Mouse (Mus musculus): ENCODE data around the gene Tex44. TPM values are rescaled to one million over a fixed set of nuclear protein-coding genes. Genes with fewer than 3 reads are reported as not detected.
"Not testable (repeated sequence)": the region's sequence is repeated elsewhere in the genome, so short reads cannot be mapped to it uniquely, and the experiment has no call there.

Gene Tex44
- polyA plus RNA-seq, 1 experiment, result not detected

GRCm38 (mm10) chr1:86459371-86459770 is 33.2 kb downstream of the Tex44 start:
- Histone ChIP-seq H3K4me3 (replicated peaks) (no peak overlapping the region), H3K27me3 (replicated peaks) (no peaks in the 10 kb centered on the region), H3K4me1 (peaks cover 31% of the 10 kb centered on the region), H3K36me3 (replicated peaks; ENCODE audit: low read length) (peaks cover 2% of the 10 kb centered on the region), H3K9me3 (peaks cover 3% of the 10 kb centered on the region; the same call in 1 of the 2 replicates)
- no peak for TF ChIP-seq GATA1 (IDR thresholded peaks at IDR 0.05; ENCODE audit: borderline replicate concordance, low read length)

GRCm38 (mm10) chr1:86464223-86464874 is 38.2 kb downstream of the Tex44 start:
- Histone ChIP-seq H3K36me3 (replicated peaks; ENCODE audit: low read length) (no peaks in the 10 kb centered on the region), H3K4me1 (peaks cover 21% of the 10 kb centered on the region), H3K9me3 (peaks cover 3% of the 10 kb centered on the region; the same call in 1 of the 2 replicates), H3K27me3 (replicated peaks) (no peaks in the 10 kb centered on the region), H3K4me3 (replicated peaks) (no peak overlapping the region)
- TF ChIP-seq GATA1 (IDR thresholded peaks at IDR 0.05; ENCODE audit: borderline replicate concordance, low read length) (no peak), FLI1 (IDR thresholded peaks at IDR 0.05; ENCODE audit: low read length) (no peak)

DNA sequence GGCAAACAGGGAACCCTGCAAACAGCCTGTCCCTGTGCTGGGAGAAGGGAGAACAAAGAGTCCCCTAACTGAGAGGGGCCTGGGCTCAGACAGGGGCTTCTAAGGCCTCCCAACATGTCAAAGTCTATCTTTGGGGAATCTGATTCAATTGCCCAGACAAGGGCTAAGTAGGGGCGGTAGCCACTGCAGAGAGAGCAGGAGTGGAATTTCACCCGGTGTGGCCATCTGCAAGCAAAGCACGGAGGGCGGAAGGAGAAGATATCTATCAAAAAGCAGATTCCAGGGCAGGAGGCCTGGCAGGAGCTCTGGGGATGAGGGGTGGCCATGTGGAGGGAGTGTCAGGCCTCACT is 38.7 kb downstream of the Tex44 start:
- peaks cover 3% of the 10 kb centered on the region; the same call in 1 of the 2 replicates for H3K9me3 ChIP-seq
- H3K4me1 ChIP-seq, result peaks cover 21% of the 10 kb centered on the region
- TF ChIP-seq GATA1 (IDR thresholded peaks at IDR 0.05; ENCODE audit: borderline replicate concordance, low read length), result no peak
- TF ChIP-seq FLI1 (IDR thresholded peaks at IDR 0.05; ENCODE audit: low read length), result no peak
- no peak overlapping the region for H3K4me3 ChIP-seq (replicated peaks)
- H3K36me3 ChIP-seq (replicated peaks; ENCODE audit: low read length), result no peaks in the 10 kb centered on the region
- H3K27me3 ChIP-seq (replicated peaks), result no peaks in the 10 kb centered on the region

DNA sequence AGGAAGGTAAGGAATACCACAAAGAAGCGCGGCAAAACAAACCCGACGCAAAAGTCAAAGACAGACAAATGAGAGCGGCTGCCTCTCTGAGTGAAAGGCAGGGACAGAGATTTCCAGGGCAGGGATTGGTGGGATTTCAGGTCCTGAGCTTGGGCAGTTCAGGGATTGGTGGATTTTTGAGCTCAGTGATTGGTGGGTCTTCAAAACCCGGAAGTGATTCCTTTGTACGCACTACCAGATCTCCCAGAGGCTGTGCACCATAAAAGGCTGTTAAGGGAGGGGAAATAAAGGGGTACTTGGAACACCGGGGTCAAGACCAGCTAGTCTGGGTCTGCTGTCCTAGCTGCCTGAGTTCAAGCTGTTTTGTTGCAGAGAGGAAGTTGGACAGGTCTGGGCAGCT is 41.3 kb downstream of the Tex44 start:
- H3K36me3 ChIP-seq (replicated peaks; ENCODE audit: low read length), result no peaks in the 10 kb centered on the region
- TF ChIP-seq FLI1 (IDR thresholded peaks at IDR 0.05; ENCODE audit: low read length), result no peak

GRCm38 (mm10) chr1:86469876-86470275 is 43.7 kb downstream of the Tex44 start:
- Histone ChIP-seq H3K4me3 (replicated peaks) (no peak overlapping the region), H3K27me3 (replicated peaks) (no peaks in the 10 kb centered on the region), H3K9me3 (peaks cover 3% of the 10 kb centered on the region; the same call in 1 of the 2 replicates), H3K36me3 (replicated peaks; ENCODE audit: low read length) (no peaks in the 10 kb centered on the region), H3K4me1 (peaks cover 53% of the 10 kb centered on the region)
- no peak for TF ChIP-seq FLI1 (IDR thresholded peaks at IDR 0.05; ENCODE audit: low read length)

More for the DNA sequence above, 41.3 kb downstream of the Tex44 start:
- H3K4me1 ChIP-seq, result peaks cover 39% of the 10 kb centered on the region
- peaks cover 3% of the 10 kb centered on the region; the same call in 1 of the 2 replicates for H3K9me3 ChIP-seq
- H3K27me3 ChIP-seq (replicated peaks), result no peaks in the 10 kb centered on the region
- H3K4me3 ChIP-seq (replicated peaks), result no peak overlapping the region

DNA sequence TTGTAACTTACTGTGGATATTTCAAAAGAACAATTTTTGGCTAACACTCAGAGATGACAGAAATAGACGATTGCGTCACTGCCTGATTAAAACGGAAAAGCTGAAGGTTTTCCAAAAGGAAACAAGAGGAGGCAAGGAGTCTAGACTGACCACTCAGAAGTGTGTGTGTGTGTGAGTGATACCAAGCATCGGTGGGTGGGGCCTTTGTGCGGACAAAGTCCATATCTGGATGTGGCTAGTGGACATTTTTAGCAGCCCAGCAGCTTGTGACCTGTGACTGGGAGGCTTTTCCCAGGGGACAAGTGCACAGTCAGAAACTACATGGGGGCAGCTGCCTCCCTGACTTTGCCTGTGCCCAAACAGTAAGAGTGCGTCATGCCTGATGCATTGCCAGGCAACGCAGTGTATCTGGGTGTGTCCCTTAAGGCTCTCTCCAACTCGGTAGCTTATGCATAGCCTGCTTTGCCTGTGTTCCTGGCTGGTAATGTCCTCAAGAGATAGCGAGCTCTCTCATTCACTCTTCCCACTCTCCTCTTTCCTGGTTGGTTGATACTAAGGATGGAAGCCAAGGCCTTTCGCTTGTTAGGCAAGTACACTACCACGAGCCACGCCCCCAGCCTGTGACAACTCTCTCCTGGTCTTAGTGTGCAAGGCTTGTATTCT is 44.5 kb downstream of the Tex44 start:
- H3K36me3 ChIP-seq (replicated peaks; ENCODE audit: low read length), result no peaks in the 10 kb centered on the region
- peaks cover 53% of the 10 kb centered on the region for H3K4me1 ChIP-seq
- peak overlapping the region; percentile 87 for H3K4me3 ChIP-seq (replicated peaks)
- no peaks in the 10 kb centered on the region for H3K27me3 ChIP-seq (replicated peaks)
- TF ChIP-seq FLI1 (IDR thresholded peaks at IDR 0.05; ENCODE audit: low read length) (no peak), GATA1 (IDR thresholded peaks at IDR 0.05; ENCODE audit: borderline replicate concordance, low read length) (no peak)
- peaks cover 3% of the 10 kb centered on the region; the same call in 1 of the 2 replicates for H3K9me3 ChIP-seq

- Histone ChIP-seq H3K4me3 (replicated peaks) (peak overlapping the region; percentile 87), H3K4me1 (peaks cover 56% of the 10 kb centered on the region)
- not testable (repeated sequence) for H3K27me3 ChIP-seq (replicated peaks); H3K9me3 ChIP-seq; H3K36me3 ChIP-seq (replicated peaks; ENCODE audit: low read length)
These were observed 45.4 kb downstream of the Tex44 start for GRCm38 (mm10) chr1:86471504-86471961.

GRCm38 (mm10) chr1:86472197-86472952 is 46.2 kb downstream of the Tex44 start:
- Histone ChIP-seq H3K9me3 (no peaks in the 10 kb centered on the region), H3K4me1 (peaks cover 59% of the 10 kb centered on the region), H3K36me3 (replicated peaks; ENCODE audit: low read length) (peaks cover 2% of the 10 kb centered on the region), H3K27me3 (replicated peaks) (no peaks in the 10 kb centered on the region), H3K4me3 (replicated peaks) (peak overlapping the region; percentile 87)
- TF ChIP-seq GATA1 (IDR thresholded peaks at IDR 0.05; ENCODE audit: borderline replicate concordance, low read length), result no peak
- TF ChIP-seq FLI1 (IDR thresholded peaks at IDR 0.05; ENCODE audit: low read length), result no peak

- TF ChIP-seq GATA1 (IDR thresholded peaks at IDR 0.05; ENCODE audit: borderline replicate concordance, low read length) (no peak), FLI1 (IDR thresholded peaks at IDR 0.05; ENCODE audit: low read length) (no peak)
- Histone ChIP-seq H3K4me3 (replicated peaks) (no peak overlapping the region), H3K4me1 (peaks cover 66% of the 10 kb centered on the region), H3K9me3 (peaks cover 4% of the 10 kb centered on the region; the same call in 1 of the 2 replicates), H3K27me3 (replicated peaks) (no peaks in the 10 kb centered on the region), H3K36me3 (replicated peaks; ENCODE audit: low read length) (peaks cover 6% of the 10 kb centered on the region)
These were observed 47.1 kb downstream of the Tex44 start for GRCm38 (mm10) chr1:86473109-86473760.

Other genes starting within 250 kb of the Tex44 start
- 3.7 and 8.8 TPM in 2 replicates for gene B3gnt7, start 123.5 kb upstream of the Tex44 start, polyA plus RNA-seq (2012; ENCODE audit: insufficient read depth, low replicate concordance)
- 70.4 and 932 TPM in 2 replicates for gene Ncl, start 66.9 kb upstream of the Tex44 start, polyA plus RNA-seq (2012; ENCODE audit: insufficient read depth, low replicate concordance)
- 2.4 TPM in 1 of 2 replicates, not detected in the other for gene Nmur1, start 101 bp upstream of the Tex44 start, polyA plus RNA-seq (2012; ENCODE audit: insufficient read depth, low replicate concordance)
- 6,261 and 14,151 TPM in 2 replicates for gene Ptma, start 100.4 kb downstream of the Tex44 start, polyA plus RNA-seq (2012; ENCODE audit: insufficient read depth, low replicate concordance)
- 24.8 and 45.8 TPM in 2 replicates for gene Pde6d, start 156.3 kb downstream of the Tex44 start, polyA plus RNA-seq (2012; ENCODE audit: insufficient read depth, low replicate concordance)
- gene Cops7b, start 156.6 kb downstream of the Tex44 start, polyA plus RNA-seq (2012; ENCODE audit: insufficient read depth, low replicate concordance), result 16.3 and 36.3 TPM in 2 replicates
- 0.44 TPM in 1 of 2 replicates, not detected in the other for gene Nppc, start 244.2 kb downstream of the Tex44 start, polyA plus RNA-seq (2012; ENCODE audit: insufficient read depth, low replicate concordance)